Mouse (Mus musculus) limb, embryonic 14.5 days (tissue): ENCODE results near the gene Cnmd. TPM values are rescaled to one million over a fixed set of nuclear protein-coding genes. Genes with fewer than 3 reads are reported as not detected.

Experiments
- ATAC-seq: fragments of 200-750 bp; cut with Nextera tagmentation; 2 replicates; pipeline ENCODE4 v1.8.0; 2017; ENCODE audit warnings: low read depth, moderate number of reproducible peaks, moderate TSS enrichment; ENCODE audit not compliant: low FRiP score
- DNase-seq: peaks from one replicate; pipeline ENCODE4 v3.0.0-alpha.2; 2015; ENCODE audit warnings: low spot score
- H3K27ac ChIP-seq: fragments of 300-500 bp; sonication (generic); replicated peaks from 2 replicates; pipeline ENCODE4 v1.5.1; 2014; ENCODE audit warnings: low read depth, mild to moderate bottlenecking, low read length, moderate library complexity, mixed read lengths
- H3K27me3 ChIP-seq: fragments of 300-500 bp; sonication (generic); 2 replicates; pipeline ENCODE4 v1.6.1; 2014; ENCODE audit warnings: low read length, mixed read lengths; ENCODE audit not compliant: control insufficient read depth, insufficient read depth
- H3K36me3 ChIP-seq: fragments of 300-500 bp; sonication (generic); 2 replicates; pipeline ENCODE4 v1.6.1; 2014; ENCODE audit warnings: mild to moderate bottlenecking, low read length, moderate library complexity, mixed read lengths; ENCODE audit not compliant: control insufficient read depth, insufficient read depth
- H3K4me1 ChIP-seq: fragments of 300-500 bp; sonication (generic); 2 replicates; pipeline ENCODE4 v1.6.1; 2014; ENCODE audit warnings: antibody characterized with exemption, low read length, mixed read lengths; ENCODE audit not compliant: control insufficient read depth, insufficient read depth
- H3K4me2 ChIP-seq: fragments of 300-500 bp; sonication (generic); replicated peaks from 2 replicates; pipeline ENCODE4 v1.6.1; 2014; ENCODE audit warnings: low read depth, mild to moderate bottlenecking, low read length, moderate library complexity; ENCODE audit not compliant: severe bottlenecking
- H3K4me3 ChIP-seq: fragments of 300-500 bp; sonication (generic); replicated peaks from 2 replicates; pipeline ENCODE4 v1.5.1; 2014; ENCODE audit warnings: low read length
- H3K9ac ChIP-seq: fragments of 300-500 bp; sonication (generic); 2 replicates; pipeline ENCODE4 v1.6.1; 2014; ENCODE audit warnings: mild to moderate bottlenecking, low read depth, low read length, moderate library complexity; ENCODE audit not compliant: severe bottlenecking
- H3K9me3 ChIP-seq: fragments of 300-500 bp; sonication (generic); 2 replicates; pipeline ENCODE4 v1.6.1; 2016; ENCODE audit warnings: low read length; ENCODE audit not compliant: control insufficient read depth
- POLR2A ChIP-seq: fragments of 200-500 bp; IDR thresholded peaks from 2 replicates; pipeline ENCODE4 v1.8.0; 2012; ENCODE audit warnings: inconsistent platforms, mild to moderate bottlenecking, moderate library complexity, borderline replicate concordance; ENCODE audit not compliant: insufficient read depth, insufficient read length; ENCODE audit errors: extremely low read depth
- WGBS: fragments of 180-500 bp; shearing (Covaris S2); extraction: QIAGEN DNeasy Blood & Tissue Kit; methylation state at CpG from one replicate; pipeline ENCODE4 v1.1.7; 2014; 5-methylcytosine and 5-hydroxymethylcytosine counted together
- polyA plus RNA-seq, 2 experiments: library from polyadenylated mRNA; depleted of rRNA in 1 of 2; stranded (reverse) in 1 of 2; unstranded in 1 of 2; fragments of >200 nt; fragmentation: Nextera tagmentation in 1 of 2; extraction: Ambion mirVana in 1 of 2; gene quantifications; 2 replicates each; pipeline versions ENCODE4 v1.2.1 to v1.2.3; 2012 to 2014

The Cnmd gene
- polyA plus RNA-seq, 2 experiments, result 199 to 384 TPM

GRCm38 (mm10) chr14:79587852-79588229 is 74.1 kb downstream of the Cnmd start:
- Histone ChIP-seq H3K9ac (peak overlapping the region; percentile 75), H3K4me2 (peak overlapping the region; percentile 62), H3K9me3 (no peaks in the 10 kb centered on the region), H3K36me3 (0 out of 2 replicates have a peak, but pooled peaks cover 8% of the 10 kb centered on the region), H3K27me3 (no peaks in the 10 kb centered on the region), H3K27ac (peak overlapping the region; percentile 98), H3K4me1 (peaks cover 16% of the 10 kb centered on the region), H3K4me3 (peak overlapping the region; percentile 67)
- ATAC-seq (peak; percentile 1; the same call in 1 of the 2 replicates), DNase-seq (no peak)
- WGBS, result 2% methylated on average over 9 of the region's 9 CpGs
- TF ChIP-seq POLR2A, result no peak

Other genes starting within 250 kb of the Cnmd start
- gene Kbtbd7, start 235.7 kb downstream of the Cnmd start, polyA plus RNA-seq (2012; rRNA removed), result 9.8 and 11.4 TPM in 2 replicates
- gene Kbtbd7, start 235.7 kb downstream of the Cnmd start, polyA plus RNA-seq (2014; fragmentation: Nextera tagmentation; extraction: Ambion mirVana), result 14.0 and 19.0 TPM in 2 replicates
- 2.1 and 2.4 TPM in 2 replicates for gene Kbtbd6, start 210.3 kb downstream of the Cnmd start, polyA plus RNA-seq (2012; rRNA removed)
- 2.1 and 2.5 TPM in 2 replicates for gene Kbtbd6, start 210.3 kb downstream of the Cnmd start, polyA plus RNA-seq (2014; fragmentation: Nextera tagmentation; extraction: Ambion mirVana)
- 12.7 and 15.3 TPM in 2 replicates for gene Elf1, start 181.0 kb downstream of the Cnmd start, polyA plus RNA-seq (2012; rRNA removed)
- 15.8 and 18.7 TPM in 2 replicates for gene Elf1, start 181.0 kb downstream of the Cnmd start, polyA plus RNA-seq (2014; fragmentation: Nextera tagmentation; extraction: Ambion mirVana)
- gene Wbp4, start 180.7 kb downstream of the Cnmd start, polyA plus RNA-seq (2012; rRNA removed), result 16.5 and 22.6 TPM in 2 replicates
- gene Wbp4, start 180.7 kb downstream of the Cnmd start, polyA plus RNA-seq (2014; fragmentation: Nextera tagmentation; extraction: Ambion mirVana), result 44.1 and 47.2 TPM in 2 replicates
- gene Sugt1, start 74.5 kb downstream of the Cnmd start, polyA plus RNA-seq (2012; rRNA removed), result 32.0 and 55.4 TPM in 2 replicates
- 122 and 129 TPM in 2 replicates for gene Sugt1, start 74.5 kb downstream of the Cnmd start, polyA plus RNA-seq (2014; fragmentation: Nextera tagmentation; extraction: Ambion mirVana)
- gene Pcdh8, start 109.1 kb upstream of the Cnmd start, polyA plus RNA-seq (2012; rRNA removed), result 5.7 and 8.0 TPM in 2 replicates
- gene Pcdh8, start 109.1 kb upstream of the Cnmd start, polyA plus RNA-seq (2014; fragmentation: Nextera tagmentation; extraction: Ambion mirVana), result 5.7 and 6.7 TPM in 2 replicates